In the genomic region with DNA sequence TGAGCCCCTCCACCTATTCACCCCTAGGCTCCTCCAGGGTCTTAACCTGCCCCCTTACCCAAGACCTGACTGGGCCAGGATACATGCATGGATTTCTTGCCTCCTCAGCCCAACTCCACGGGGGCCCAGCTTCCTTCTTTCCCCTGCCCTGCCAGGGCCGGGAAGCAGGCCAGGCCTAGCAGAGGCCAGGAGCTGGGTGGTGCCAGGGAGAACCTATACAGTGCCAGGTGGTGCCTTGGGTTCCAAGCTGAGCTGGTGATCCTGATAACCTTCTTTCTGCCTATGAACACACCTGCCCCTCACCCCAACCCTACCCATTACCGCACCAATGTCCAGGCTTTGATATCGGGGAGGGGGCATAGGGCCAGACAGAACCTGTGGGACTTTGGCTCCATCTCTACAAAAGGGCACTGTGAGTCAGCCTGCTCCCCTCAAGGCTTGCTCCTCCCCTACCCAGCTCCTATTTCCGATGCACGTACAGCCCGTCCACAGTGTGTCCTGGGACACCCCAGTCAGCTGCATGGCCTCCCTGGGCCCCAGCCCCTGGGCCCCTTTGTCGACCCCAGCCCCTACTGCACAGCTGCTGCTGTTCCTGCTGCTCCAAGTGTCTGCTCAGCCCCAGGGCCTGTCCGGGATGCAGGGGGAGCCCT, we compare ENCODE assay signal across 9 mouse cellular contexts. TPM values are rescaled to one million over a fixed set of nuclear protein-coding genes. Genes with fewer than 3 reads are reported as not detected.
A peak's percentile ranks its signal among the peaks of the same experiment; 100 is the strongest.
DNase-seq lines count a peak whose midpoint lies in the region; ATAC-seq and TF ChIP-seq lines count a peak whose summit lies in the region.
"Had no signal": no experiment of that assay in that cellular context is flagged by ENCODE, and none has a peak within 500 bp of the region (broad histone marks: within the 10 kb centered on the region; RNA-seq: fewer than 3 reads in every experiment).

A gene (plus strand): TSS at position 431 of the 650 bp plus-strand sequence.

- 54% methylated on average over 9 of the region's 9 CpGs for WGBS in forebrain, embryonic 13.5 days
- 59% methylated on average over 9 of the region's 9 CpGs for WGBS in forebrain, embryonic 11.5 days
- 50% methylated on average over 9 of the region's 9 CpGs for WGBS in midbrain, postnatal 0 days
- WGBS in midbrain, embryonic 16.5 days = 50% methylated on average over 9 of the region's 9 CpGs
- WGBS in hindbrain, embryonic 16.5 days = 58% methylated on average over 9 of the region's 9 CpGs
- 49% methylated on average over 9 of the region's 9 CpGs for WGBS in stomach, postnatal 0 days

- TF ChIP-seq CTCF in midbrain, postnatal 0 days (IDR thresholded peaks at IDR 0.05) = no peak
- no peak for TF ChIP-seq CTCF in stomach, postnatal 0 days (IDR thresholded peaks at IDR 0.05; ENCODE audit: low read depth)

- no peak for DNase-seq in forebrain, embryonic 11.5 days (ENCODE audit: low spot score)
- DNase-seq in midbrain, postnatal 0 days (ENCODE audit: low spot score) = no peak
- no peak for DNase-seq in stomach, postnatal 0 days (ENCODE audit: low spot score)
- DNase-seq in urinary bladder, postnatal 36 days (ENCODE audit: low spot score in 2 of 2) = no peak
- no peak for DNase-seq in retina, postnatal 1 day
- DNase-seq: thymus, postnatal 25 days had no signal

- H3K27ac ChIP-seq in forebrain, embryonic 13.5 days = no peak within 1 kb of the TSS
- H3K27ac ChIP-seq in forebrain, embryonic 11.5 days (ENCODE audit: low read depth, low read length) = no peak within 1 kb of the TSS
- H3K27ac ChIP-seq in midbrain, postnatal 0 days (ENCODE audit: low read depth, low read length) = no peak within 1 kb of the TSS
- H3K27ac ChIP-seq in midbrain, embryonic 16.5 days (ENCODE audit: low read length) = no peak within 1 kb of the TSS
- H3K27ac ChIP-seq in hindbrain, embryonic 16.5 days (ENCODE audit: low read depth, low read length) = no peak within 1 kb of the TSS
- H3K27ac ChIP-seq in stomach, postnatal 0 days (replicated peaks) = no peak within 1 kb of the TSS

- no peak within 1 kb of the TSS for H3K9ac ChIP-seq in forebrain, embryonic 13.5 days
- H3K9ac ChIP-seq in forebrain, embryonic 11.5 days (ENCODE audit: low read length) = no peak within 1 kb of the TSS
- H3K9ac ChIP-seq in midbrain, postnatal 0 days (replicated peaks; ENCODE audit: low read length, poor library complexity, severe bottlenecking) = no peak within 1 kb of the TSS
- H3K9ac ChIP-seq in midbrain, embryonic 16.5 days (ENCODE audit: low read depth, low read length) = no peak within 1 kb of the TSS
- H3K9ac ChIP-seq in hindbrain, embryonic 16.5 days (ENCODE audit: low read depth, low read length) = no peak within 1 kb of the TSS
- H3K9ac ChIP-seq in stomach, postnatal 0 days (ENCODE audit: low read length) = no peak within 1 kb of the TSS

- no peaks in the 10 kb centered on the region for H3K36me3 ChIP-seq in forebrain, embryonic 13.5 days (ENCODE audit: poor library complexity, severe bottlenecking)
- H3K36me3 ChIP-seq in forebrain, embryonic 11.5 days (ENCODE audit: control insufficient read depth, insufficient read depth, low read length) = no peaks in the 10 kb centered on the region
- H3K36me3 ChIP-seq in midbrain, postnatal 0 days (ENCODE audit: insufficient read depth, low read length) = no peaks in the 10 kb centered on the region
- H3K36me3 ChIP-seq in midbrain, embryonic 16.5 days (ENCODE audit: control insufficient read depth, insufficient read depth, low read length) = no peaks in the 10 kb centered on the region
- no peaks in the 10 kb centered on the region for H3K36me3 ChIP-seq in hindbrain, embryonic 16.5 days (ENCODE audit: control insufficient read depth, insufficient read depth, low read length)
- no peaks in the 10 kb centered on the region for H3K36me3 ChIP-seq in stomach, postnatal 0 days (ENCODE audit: control insufficient read depth, insufficient read depth, low read length)

- H3K9me3 ChIP-seq in forebrain, embryonic 13.5 days (replicated peaks) = no peaks in the 10 kb centered on the region
- H3K9me3 ChIP-seq in forebrain, embryonic 11.5 days (ENCODE audit: control insufficient read depth, low read length) = no peaks in the 10 kb centered on the region
- H3K9me3 ChIP-seq in midbrain, postnatal 0 days (ENCODE audit: low read length) = no peaks in the 10 kb centered on the region
- H3K9me3 ChIP-seq in midbrain, embryonic 16.5 days (replicated peaks; ENCODE audit: control insufficient read depth, low read length, poor library complexity, severe bottlenecking) = no peaks in the 10 kb centered on the region
- H3K9me3 ChIP-seq in hindbrain, embryonic 16.5 days (ENCODE audit: control insufficient read depth, low read length) = no peaks in the 10 kb centered on the region
- H3K9me3 ChIP-seq in stomach, postnatal 0 days (ENCODE audit: control insufficient read depth, low read length) = no peaks in the 10 kb centered on the region

- H3K27me3 ChIP-seq in forebrain, embryonic 13.5 days = peaks cover 33% of the 10 kb centered on the region
- peaks cover 3% of the 10 kb centered on the region for H3K27me3 ChIP-seq in forebrain, embryonic 11.5 days (ENCODE audit: control insufficient read depth, insufficient read depth, low read length)
- H3K27me3 ChIP-seq in midbrain, postnatal 0 days (ENCODE audit: insufficient read depth, low read length) = peaks cover 17% of the 10 kb centered on the region
- H3K27me3 ChIP-seq in midbrain, embryonic 16.5 days (ENCODE audit: control insufficient read depth, insufficient read depth, low read depth, low read length) = peaks cover 5% of the 10 kb centered on the region; the same call in 1 of the 2 replicates
- H3K27me3 ChIP-seq in hindbrain, embryonic 16.5 days (replicated peaks; ENCODE audit: control insufficient read depth, insufficient read depth, low read length) = peaks cover 7% of the 10 kb centered on the region
- H3K27me3 ChIP-seq in stomach, postnatal 0 days (ENCODE audit: control insufficient read depth, insufficient read depth, low read length) = no peaks in the 10 kb centered on the region

- TF ChIP-seq EP300 in stomach, postnatal 0 days (optimal IDR thresholded peaks at IDR 0.05) = no peak

- H3K4me3 ChIP-seq in forebrain, embryonic 13.5 days = no peak within 1 kb of the TSS
- no peak within 1 kb of the TSS for H3K4me3 ChIP-seq in forebrain, embryonic 11.5 days (ENCODE audit: low read depth, low read length)
- H3K4me3 ChIP-seq in midbrain, postnatal 0 days (ENCODE audit: low read depth, low read length) = no peak within 1 kb of the TSS
- no peak within 1 kb of the TSS for H3K4me3 ChIP-seq in midbrain, embryonic 16.5 days (ENCODE audit: low read depth, low read length)
- H3K4me3 ChIP-seq in hindbrain, embryonic 16.5 days (ENCODE audit: low read length) = no peak within 1 kb of the TSS
- peak within 1 kb of the TSS; percentile 39; the same call in 1 of the 2 replicates for H3K4me3 ChIP-seq in stomach, postnatal 0 days (ENCODE audit: low read depth, low read length)

- ATAC-seq in forebrain, embryonic 13.5 days = no peak
- ATAC-seq in forebrain, embryonic 11.5 days (replicated peaks; ENCODE audit: low FRiP score) = no peak
- no peak for ATAC-seq in midbrain, postnatal 0 days (ENCODE audit: low FRiP score)
- no peak for ATAC-seq in midbrain, embryonic 16.5 days
- ATAC-seq in hindbrain, embryonic 16.5 days = peak; percentile 40
- ATAC-seq in stomach, postnatal 0 days (ENCODE audit: low FRiP score, low TSS enrichment) = 0 out of 2 replicates have a peak, but pooled peaks have one; percentile 12

- H3K4me2 ChIP-seq in forebrain, embryonic 13.5 days = peak within 1 kb of the TSS; percentile 56
- H3K4me2 ChIP-seq in forebrain, embryonic 11.5 days (ENCODE audit: low read depth, low read length, severe bottlenecking) = no peak within 1 kb of the TSS
- H3K4me2 ChIP-seq in midbrain, postnatal 0 days (ENCODE audit: low read depth, low read length, poor library complexity, severe bottlenecking) = peak within 1 kb of the TSS; percentile 49; the same call in 1 of the 2 replicates
- no peak within 1 kb of the TSS for H3K4me2 ChIP-seq in midbrain, embryonic 16.5 days (ENCODE audit: low read length)
- no peak within 1 kb of the TSS for H3K4me2 ChIP-seq in hindbrain, embryonic 16.5 days (ENCODE audit: low read length)
- H3K4me2 ChIP-seq in stomach, postnatal 0 days (replicated peaks; ENCODE audit: low read depth) = peak within 1 kb of the TSS; percentile 80

- H3K4me1 ChIP-seq in forebrain, embryonic 13.5 days = peaks cover 18% of the 10 kb centered on the region
- peaks cover 9% of the 10 kb centered on the region; the same call in 1 of the 2 replicates for H3K4me1 ChIP-seq in forebrain, embryonic 11.5 days (replicated peaks; ENCODE audit: control insufficient read depth, insufficient read depth, low read length)
- no peaks in the 10 kb centered on the region; the same call in 1 of the 2 replicates for H3K4me1 ChIP-seq in midbrain, postnatal 0 days (ENCODE audit: insufficient read depth, low read length)
- H3K4me1 ChIP-seq in midbrain, embryonic 16.5 days (ENCODE audit: control insufficient read depth, insufficient read depth, low read length) = peaks cover 6% of the 10 kb centered on the region
- H3K4me1 ChIP-seq in hindbrain, embryonic 16.5 days (ENCODE audit: control insufficient read depth, insufficient read depth, low read depth, low read length) = peaks cover 13% of the 10 kb centered on the region
- H3K4me1 ChIP-seq in stomach, postnatal 0 days (replicated peaks; ENCODE audit: control insufficient read depth, insufficient read depth) = peaks cover 4% of the 10 kb centered on the region; the same call in 1 of the 2 replicates

RNA-seq across cellular contexts. Expression of the gene that starts here (rescaled TPM):
- 0.40 and 0.80 TPM in 2 replicates for polyA plus RNA-seq in forebrain, embryonic 13.5 days (2015; fragmentation: Nextera tagmentation; extraction: Ambion mirVana)
- 0.52 and 0.87 TPM in 2 replicates for polyA plus RNA-seq in forebrain, embryonic 11.5 days (2014; fragmentation: Nextera tagmentation; extraction: Ambion mirVana)
- total RNA-seq in midbrain, postnatal 0 days (2014; rRNA removed) = 0.05 and 0.52 TPM in 2 replicates
- polyA plus RNA-seq in midbrain, postnatal 0 days (2015; fragmentation: Nextera tagmentation; extraction: Ambion mirVana) = 0.69 and 1.1 TPM in 2 replicates
- 0.21 TPM in 1 of 2 replicates, not detected in the other for polyA plus RNA-seq in midbrain, embryonic 16.5 days (2015; fragmentation: Nextera tagmentation; extraction: Ambion mirVana)
- polyA plus RNA-seq in hindbrain, embryonic 16.5 days (2015; fragmentation: Nextera tagmentation; extraction: Ambion mirVana) = 0.23 and 0.47 TPM in 2 replicates
- 2.6 and 3.1 TPM in 2 replicates for polyA plus RNA-seq in stomach, postnatal 0 days (2015; fragmentation: Nextera tagmentation; extraction: Ambion mirVana)

Comparison
In these comparisons a context has a peak if more than half of its experiments do, and no peak if none do; other contexts are left out.
1. H3K4me2 ChIP-seq: peak in forebrain, embryonic 13.5 days (single experiment), midbrain, postnatal 0 days (single experiment) and stomach, postnatal 0 days (single experiment); none in forebrain, embryonic 11.5 days (single experiment), midbrain, embryonic 16.5 days (single experiment) and hindbrain, embryonic 16.5 days (single experiment).
2. Peak in ATAC-seq in hindbrain, embryonic 16.5 days; RNA of the gene not detected or under 1 TPM.